Comparison of ENCODE assay signal across 8 mouse cellular contexts in the genomic region with DNA sequence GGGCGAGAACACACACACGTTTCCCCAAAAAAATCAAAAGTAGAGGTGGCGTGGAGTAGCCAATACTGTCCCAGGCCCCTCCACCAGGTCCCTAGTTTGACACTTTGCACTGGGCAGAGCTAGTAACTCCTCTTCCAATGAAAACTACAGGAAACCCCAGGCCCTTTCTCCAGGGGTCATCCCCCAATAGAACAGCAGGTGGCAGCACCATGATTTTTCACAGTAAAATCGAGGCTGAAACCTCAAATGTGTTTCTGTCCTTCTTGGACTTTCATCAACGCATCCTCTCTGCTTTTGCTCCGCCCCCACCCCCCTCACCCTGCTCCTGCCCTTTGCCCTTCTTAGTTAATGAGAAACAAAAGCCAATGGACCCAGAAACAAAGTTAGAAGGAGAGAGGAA. TPM values are rescaled to one million over a fixed set of nuclear protein-coding genes. Genes with fewer than 3 reads are reported as not detected.
A peak's percentile ranks its signal among the peaks of the same experiment; 100 is the strongest.
DNase-seq lines count a peak whose midpoint lies in the region; ATAC-seq and TF ChIP-seq lines count a peak whose summit lies in the region.

No protein-coding gene starts in this region.

- no peak for ATAC-seq in cerebellum, adult (ENCODE audit: insufficient number of reproducible peaks, low FRiP score, low TSS enrichment)
- peak; percentile 51 for ATAC-seq in liver, embryonic 14.5 days (ENCODE audit: insufficient read depth)

- no peak overlapping the region for H3K4me3 ChIP-seq in cerebellum, adult 2 months (replicated peaks; ENCODE audit: insufficient read depth, low read depth, low read length)
- no peak overlapping the region for H3K4me3 ChIP-seq in bone marrow, adult 2 months (replicated peaks; ENCODE audit: control insufficient read depth, low read depth, low read length)
- H3K4me3 ChIP-seq in liver, embryonic 14.5 days (ENCODE audit: insufficient read depth in 1 of 2, low read depth in 2 of 2, low read length in 2 of 2): no peak overlapping the region

- no peak overlapping the region for H3K4me2 ChIP-seq in liver, embryonic 14.5 days (ENCODE audit: low read depth)

- H3K9ac ChIP-seq in liver, embryonic 14.5 days (replicated peaks): no peak overlapping the region

- H3K27me3 ChIP-seq in cerebellum, adult 2 months (ENCODE audit: control insufficient read depth, insufficient read depth, low read length): no peaks in the 10 kb centered on the region
- no peaks in the 10 kb centered on the region for H3K27me3 ChIP-seq in liver, embryonic 14.5 days (ENCODE audit: control insufficient read depth, insufficient read depth, low read length)

- no peak for TF ChIP-seq POLR2A in cerebellum, adult 2 months (IDR thresholded peaks at IDR 0.05; ENCODE audit: borderline replicate concordance, insufficient read depth, low read length)
- TF ChIP-seq POLR2A in bone marrow, adult 2 months (IDR thresholded peaks at IDR 0.05; ENCODE audit: borderline replicate concordance, control insufficient read depth, low read depth, low read length): no peak

- H3K4me1 ChIP-seq in cerebellum, adult 2 months (ENCODE audit: control insufficient read depth, insufficient read depth, low read length): no peaks in the 10 kb centered on the region
- peaks cover 3% of the 10 kb centered on the region for H3K4me1 ChIP-seq in bone marrow, adult 2 months (ENCODE audit: control insufficient read depth, insufficient read depth, low read length)
- H3K4me1 ChIP-seq in liver, embryonic 14.5 days (replicated peaks; ENCODE audit: control insufficient read depth in 2 of 2, insufficient read depth in 2 of 2, low read length in 1 of 2): peaks cover 7 to 25% of the 10 kb centered on the region in 2 experiments

- TF ChIP-seq CTCF in cerebellum, adult 2 months (IDR thresholded peaks at IDR 0.05; ENCODE audit: borderline replicate concordance, insufficient read depth, low read depth, low read length): peak; percentile 50
- TF ChIP-seq CTCF in bone marrow, adult 2 months (IDR thresholded peaks at IDR 0.05; ENCODE audit: control insufficient read depth, insufficient read depth, low read length): peak; percentile 39; the same call in 1 of the 2 replicates
- peak; percentile 66 for TF ChIP-seq CTCF in liver, embryonic 14.5 days (IDR thresholded peaks at IDR 0.05; ENCODE audit: low read depth)

- no peaks in the 10 kb centered on the region for H3K9me3 ChIP-seq in liver, embryonic 14.5 days (ENCODE audit: control insufficient read depth, low read length)

- 32% methylated on average over 6 of the region's 6 CpGs for WGBS in cerebellum, adult 2 months
- WGBS in bone marrow, adult 2 months: 40% methylated on average over 6 of the region's 6 CpGs
- WGBS in liver, embryonic 14.5 days (ENCODE audit: insufficient replicate concordance): 23% methylated on average over 6 of the region's 6 CpGs

- TF ChIP-seq EP300 in liver, embryonic 14.5 days (IDR thresholded peaks at IDR 0.05; ENCODE audit: low read depth): no peak

- no peak overlapping the region for H3K27ac ChIP-seq in cerebellum, adult 2 months (ENCODE audit: insufficient read depth, low read length)
- H3K27ac ChIP-seq in bone marrow, adult 2 months (ENCODE audit: control insufficient read depth, insufficient read depth, low read depth, low read length, poor library complexity): no peak overlapping the region
- H3K27ac ChIP-seq in liver, embryonic 14.5 days: no peak overlapping the region

- DNase-seq in cerebellum, adult 2 months: peak in 1 of 2 experiments; percentile 58
- peak; percentile 30 for DNase-seq in ovary, postnatal 10 days (ENCODE audit: low spot score)
- no peak for DNase-seq in ovary, adult 18-20 months (ENCODE audit: low spot score)
- peak; percentile 58 for DNase-seq in induced T-regulatory cell, adult 2 months (ENCODE audit: low read depth)
- DNase-seq in liver, embryonic 14.5 days (ENCODE audit: low read depth in 3 of 3, low spot score in 3 of 3): peak in 1 of 3 experiments; percentile 37
- peak; percentile 76 for DNase-seq in retina, postnatal 1 day

- H3K36me3 ChIP-seq in liver, embryonic 14.5 days (replicated peaks; ENCODE audit: control insufficient read depth, insufficient read depth, low read depth): no peaks in the 10 kb centered on the region

RNA-seq across cellular contexts. Expression of a gene that starts 11.3 kb away (rescaled TPM):
- 0.20 and 0.27 TPM in 2 replicates for polyA plus RNA-seq in cerebellum, adult 2 months (2012; rRNA removed)
- 2.4 and 8.5 TPM in 2 replicates for polyA plus RNA-seq in bone marrow, adult 2 months (2011; ENCODE audit: insufficient read depth, insufficient read length, low replicate concordance, missing spikeins)
- 3.8 and 3.9 TPM in 2 replicates for polyA plus RNA-seq in liver, embryonic 14.5 days (2012; rRNA removed)
- 7.3 and 7.6 TPM in 2 replicates for polyA plus RNA-seq in liver, embryonic 14.5 days (2014; fragmentation: Nextera tagmentation; extraction: Ambion mirVana)

RNA-seq across cellular contexts. Expression of a gene that starts 17.0 kb away (rescaled TPM):
- polyA plus RNA-seq in cerebellum, adult 2 months (2012; rRNA removed): 385 and 434 TPM in 2 replicates
- polyA plus RNA-seq in bone marrow, adult 2 months (2011; ENCODE audit: insufficient read depth, insufficient read length, low replicate concordance, missing spikeins): 4.6 and 5.3 TPM in 2 replicates
- polyA plus RNA-seq in liver, embryonic 14.5 days (2012; rRNA removed): 2.5 and 3.0 TPM in 2 replicates
- polyA plus RNA-seq in liver, embryonic 14.5 days (2014; fragmentation: Nextera tagmentation; extraction: Ambion mirVana): 1.7 and 2.4 TPM in 2 replicates

RNA-seq across cellular contexts. Expression of a gene that starts 30.6 kb away (rescaled TPM):
- 0.47 and 0.59 TPM in 2 replicates for polyA plus RNA-seq in cerebellum, adult 2 months (2012; rRNA removed)
- polyA plus RNA-seq in bone marrow, adult 2 months (2011; ENCODE audit: insufficient read depth, insufficient read length, low replicate concordance, missing spikeins): 4.5 and 8.9 TPM in 2 replicates
- polyA plus RNA-seq in liver, embryonic 14.5 days (2012; rRNA removed): 4.8 and 7.8 TPM in 2 replicates
- 8.6 and 10.7 TPM in 2 replicates for polyA plus RNA-seq in liver, embryonic 14.5 days (2014; fragmentation: Nextera tagmentation; extraction: Ambion mirVana)

Comparison
In these comparisons a context has a peak if more than half of its experiments do, and no peak if none do; other contexts are left out.
1. RNA of a gene that starts 17.0 kb away (polyA plus RNA-seq): 385 to 434 TPM in cerebellum, adult 2 months; 4.6 to 5.3 TPM in bone marrow, adult 2 months and 1.7 to 3.0 TPM in liver, embryonic 14.5 days; every median in the first group is over 10 times any median in the second.
2. Peak in every context shown above with its lines, with median percentiles within 50 percentile points of each other: CTCF ChIP-seq.